Mouse (Mus musculus) stomach, postnatal 0 days (tissue): ENCODE measurements around the gene Ttn. TPM values are rescaled to one million over a fixed set of nuclear protein-coding genes. Genes with fewer than 3 reads are reported as not detected.

Experiments used
- ATAC-seq: fragments of 200-750 bp; cut with Nextera tagmentation; 2 replicates; pipeline ENCODE4 v1.8.0; 2017; ENCODE audit not compliant: low FRiP score, low TSS enrichment
- DNase-seq: peaks from one replicate; pipeline ENCODE4 v3.0.0-alpha.2; 2016; ENCODE audit warnings: low spot score
- H3K27ac ChIP-seq: fragments of 300-500 bp; sonication (generic); replicated peaks from 2 replicates; pipeline ENCODE4 v1.5.1; 2014; ENCODE audit warnings: mild to moderate bottlenecking, control low read depth
- H3K27me3 ChIP-seq: fragments of 300-500 bp; sonication (generic); 2 replicates; pipeline ENCODE4 v1.6.1; 2014; ENCODE audit warnings: low read length; ENCODE audit not compliant: control insufficient read depth, insufficient read depth
- H3K36me3 ChIP-seq: fragments of 300-500 bp; sonication (generic); 2 replicates; pipeline ENCODE4 v1.6.1; 2014; ENCODE audit warnings: low read length, mixed read lengths; ENCODE audit not compliant: control insufficient read depth, insufficient read depth
- H3K4me1 ChIP-seq: fragments of 300-500 bp; sonication (generic); replicated peaks from 2 replicates; pipeline ENCODE4 v1.6.1; 2014; ENCODE audit warnings: antibody characterized with exemption; ENCODE audit not compliant: control insufficient read depth, insufficient read depth
- H3K4me2 ChIP-seq: fragments of 300-500 bp; sonication (generic); replicated peaks from 2 replicates; pipeline ENCODE4 v1.6.1; 2014; ENCODE audit warnings: low read depth, mild to moderate bottlenecking, control low read depth, moderate library complexity
- H3K4me3 ChIP-seq: fragments of 300-500 bp; sonication (generic); 2 replicates; pipeline ENCODE4 v1.5.1; 2014; ENCODE audit warnings: low read depth, low read length, control low read depth
- H3K9ac ChIP-seq: fragments of 300-500 bp; sonication (generic); 2 replicates; pipeline ENCODE4 v1.6.1; 2014; ENCODE audit warnings: mild to moderate bottlenecking, low read length, control low read depth, mixed read lengths
- H3K9me3 ChIP-seq: fragments of 300-500 bp; sonication (generic); 2 replicates; pipeline ENCODE4 v1.6.1; 2016; ENCODE audit warnings: low read length; ENCODE audit not compliant: control insufficient read depth
- CTCF ChIP-seq: IDR thresholded peaks from 2 replicates; pipeline ENCODE4 v1.5.1; 2016; ENCODE audit warnings: antibody characterized with exemption, low read depth, mild to moderate bottlenecking, moderate library complexity
- EP300 ChIP-seq: optimal IDR thresholded peaks from 2 replicates; pipeline ENCODE3; 2016; ENCODE audit warnings: antibody characterized with exemption
- WGBS: fragments of 180-500 bp; shearing (Covaris S2); extraction: QIAGEN DNeasy Blood & Tissue Kit; methylation state at CpG from one replicate; pipeline ENCODE4 v1.1.7; 2014; 5-methylcytosine and 5-hydroxymethylcytosine counted together
- polyA plus RNA-seq: library from polyadenylated mRNA; unstranded; fragments of >200 nt; fragmentation: Nextera tagmentation; extraction: Ambion mirVana; gene quantifications from 2 replicates; pipeline ENCODE4 v1.2.1, GENCODE M21; 2015

Ttn gene
- polyA plus RNA-seq, 1 experiment from 2014 or later = 0.70 TPM

DNA sequence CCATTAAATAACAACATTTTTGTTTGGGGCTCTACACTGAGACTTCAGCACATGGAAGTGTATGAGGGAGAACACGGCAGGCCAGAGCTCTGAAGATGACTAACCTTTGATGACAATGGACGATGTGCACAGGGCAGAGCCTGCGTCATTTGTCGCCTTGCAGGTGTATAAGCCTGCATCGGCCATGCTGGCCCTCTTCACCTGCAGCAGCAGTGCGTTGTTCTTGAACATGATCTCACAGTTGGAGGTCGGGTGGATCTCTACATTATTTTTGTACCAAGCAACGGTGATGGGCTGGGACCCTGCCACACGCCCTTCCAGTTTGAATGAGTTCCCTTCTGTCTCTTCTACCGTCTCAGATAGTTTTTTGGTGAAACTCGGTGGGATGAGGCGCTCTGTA lies 106.8 kb downstream of the Ttn start:
- TF ChIP-seq CTCF (no peak), EP300 (no peak)
- Histone ChIP-seq H3K9ac (no peak overlapping the region), H3K4me2 (no peak overlapping the region), H3K27me3 (no peaks in the 10 kb centered on the region), H3K4me3 (no peak overlapping the region), H3K27ac (no peak overlapping the region), H3K4me1 (no peaks in the 10 kb centered on the region), H3K9me3 (no peaks in the 10 kb centered on the region), H3K36me3 (no peaks in the 10 kb centered on the region)
- ATAC-seq (no peak), DNase-seq (no peak)
- 88% methylated on average over 12 of the region's 12 CpGs for WGBS

DNA sequence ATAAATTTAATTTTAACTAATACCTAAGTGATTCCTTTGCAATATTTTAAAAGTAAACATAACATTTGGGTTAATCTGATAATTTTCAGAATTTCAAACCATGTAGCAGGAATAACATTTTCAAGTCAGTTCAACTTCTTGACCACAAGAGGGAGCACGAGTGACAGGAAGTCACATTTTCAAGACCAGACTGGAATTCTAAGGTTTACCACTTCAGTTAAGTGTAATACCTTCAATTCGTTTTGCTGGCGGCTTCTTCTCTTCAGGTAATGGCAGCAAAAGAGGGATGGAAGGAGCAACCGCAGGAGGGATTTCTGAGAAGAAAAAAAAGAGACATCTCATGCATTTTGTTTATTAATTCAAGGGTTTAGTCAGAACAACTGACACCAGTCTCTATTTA lies 115.4 kb downstream of the Ttn start:
- DNase-seq (no peak), ATAC-seq (no peak)
- Histone ChIP-seq H3K4me2 (no peak overlapping the region), H3K27ac (no peak overlapping the region), H3K4me1 (no peaks in the 10 kb centered on the region), H3K27me3 (no peaks in the 10 kb centered on the region), H3K9ac (no peak overlapping the region), H3K36me3 (no peaks in the 10 kb centered on the region), H3K4me3 (no peak overlapping the region), H3K9me3 (no peaks in the 10 kb centered on the region)
- TF ChIP-seq EP300 (no peak), CTCF (peak; percentile 81)
- WGBS = 25% methylated on average over 4 of the region's 4 CpGs

DNA sequence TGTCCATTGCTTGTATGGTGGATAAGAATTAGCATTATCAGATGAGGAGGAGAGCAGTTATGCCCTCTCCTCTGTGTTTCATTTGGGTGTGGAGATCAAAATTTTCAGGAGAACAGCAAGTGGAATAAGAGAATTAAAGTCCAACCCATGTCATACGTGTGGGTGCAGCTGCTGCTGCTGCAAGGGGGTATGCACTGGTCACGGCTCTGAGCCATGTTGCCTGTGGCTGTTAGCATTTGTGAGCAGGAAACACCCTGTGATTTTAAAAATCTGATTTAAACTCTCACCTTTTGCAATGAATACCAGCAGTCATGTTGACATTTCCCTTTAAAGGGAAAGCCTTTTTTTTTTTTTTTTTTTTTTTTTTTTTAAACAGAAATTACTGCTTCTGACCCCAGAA lies 116.8 kb downstream of the Ttn start:
- Histone ChIP-seq H3K27ac (no peak overlapping the region), H3K4me3 (no peak overlapping the region), H3K27me3 (no peaks in the 10 kb centered on the region), H3K36me3 (no peaks in the 10 kb centered on the region), H3K9ac (no peak overlapping the region), H3K9me3 (no peaks in the 10 kb centered on the region), H3K4me1 (no peaks in the 10 kb centered on the region), H3K4me2 (no peak overlapping the region)
- 81% methylated on average over 2 of the region's 2 CpGs for WGBS
- TF ChIP-seq CTCF (no peak), EP300 (no peak)
- ATAC-seq (no peak), DNase-seq (no peak)

DNA sequence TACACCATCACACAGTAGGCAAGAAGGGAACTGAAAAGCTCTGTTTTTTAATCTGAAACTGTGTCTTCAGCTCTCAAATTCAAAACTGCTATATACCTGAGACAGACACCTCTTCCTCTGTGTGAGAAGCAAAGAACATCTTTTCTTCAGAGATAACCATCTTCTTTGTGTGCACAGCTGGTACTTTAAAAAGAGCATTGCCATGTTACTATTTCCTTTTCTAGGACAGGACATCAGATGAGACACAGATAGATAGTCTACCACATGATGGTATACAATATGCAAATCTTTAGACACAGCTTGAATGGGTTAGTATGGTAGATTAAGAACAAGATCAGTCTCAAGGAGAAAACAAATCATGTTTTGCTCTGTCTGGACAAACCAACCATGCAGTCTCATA lies 121.0 kb downstream of the Ttn start:
- Histone ChIP-seq H3K36me3 (no peaks in the 10 kb centered on the region), H3K27ac (no peak overlapping the region), H3K9ac (no peak overlapping the region), H3K4me2 (no peak overlapping the region), H3K9me3 (no peaks in the 10 kb centered on the region), H3K4me3 (no peak overlapping the region), H3K27me3 (no peaks in the 10 kb centered on the region), H3K4me1 (no peaks in the 10 kb centered on the region)
- DNase-seq = no peak
- no peak for ATAC-seq
- TF ChIP-seq EP300 = no peak
- no peak for TF ChIP-seq CTCF

DNA sequence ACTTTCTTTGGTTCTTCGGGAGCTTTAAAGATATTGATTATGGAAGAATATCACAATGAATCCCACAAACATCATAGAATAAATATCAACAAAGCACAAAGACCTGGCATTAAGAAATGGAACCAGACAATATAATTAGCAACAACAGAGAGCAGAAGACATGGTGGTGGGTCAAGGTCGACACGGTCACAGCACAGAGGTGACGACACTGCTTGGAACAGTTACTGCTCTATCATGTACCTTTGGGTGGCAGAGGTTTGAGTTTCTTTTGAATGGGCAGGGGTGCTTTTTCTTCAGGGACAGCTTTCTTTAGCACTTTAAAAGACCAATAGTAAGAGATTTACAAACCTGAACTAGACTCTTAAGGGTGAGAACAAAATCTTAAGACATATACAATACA lies 132.3 kb downstream of the Ttn start:
- no peak for DNase-seq
- Histone ChIP-seq H3K4me1 (no peaks in the 10 kb centered on the region), H3K4me3 (no peak overlapping the region), H3K4me2 (no peak overlapping the region), H3K9me3 (no peaks in the 10 kb centered on the region), H3K9ac (no peak overlapping the region), H3K27ac (no peak overlapping the region), H3K27me3 (no peaks in the 10 kb centered on the region), H3K36me3 (no peaks in the 10 kb centered on the region)
- ATAC-seq = no peak
- TF ChIP-seq EP300 = no peak
- TF ChIP-seq CTCF = no peak
- 93% methylated on average over 4 of the region's 4 CpGs for WGBS

DNA sequence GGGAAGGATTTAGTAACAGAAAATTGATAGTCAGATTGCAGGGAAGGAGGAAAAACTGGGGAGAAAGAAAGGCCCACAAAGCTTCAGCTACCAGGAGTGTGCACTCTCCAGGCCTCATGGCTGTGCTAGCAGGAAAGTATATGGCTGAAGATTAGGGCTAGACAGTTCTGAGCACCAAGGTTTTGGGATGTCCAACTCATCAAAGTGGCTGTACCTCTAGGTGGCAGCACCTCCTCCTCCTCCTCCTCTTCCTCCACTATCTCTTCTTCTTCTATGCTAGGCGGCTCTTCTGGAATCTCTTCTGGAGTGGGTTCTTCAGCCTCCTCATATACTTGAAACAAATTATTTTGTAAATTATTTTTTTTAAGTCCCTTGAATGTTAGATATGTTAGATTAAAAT lies 139.2 kb downstream of the Ttn start:
- Histone ChIP-seq H3K4me2 (no peak overlapping the region), H3K27me3 (no peaks in the 10 kb centered on the region), H3K9me3 (no peaks in the 10 kb centered on the region), H3K9ac (no peak overlapping the region), H3K36me3 (no peaks in the 10 kb centered on the region), H3K27ac (no peak overlapping the region), H3K4me3 (no peak overlapping the region), H3K4me1 (no peaks in the 10 kb centered on the region)
- ATAC-seq (no peak), DNase-seq (no peak)
- WGBS = 71% methylated on average over 1 of the region's 1 CpGs
- no peak for TF ChIP-seq EP300
- peak; percentile 34; the same call in 1 of the 2 replicates for TF ChIP-seq CTCF

DNA sequence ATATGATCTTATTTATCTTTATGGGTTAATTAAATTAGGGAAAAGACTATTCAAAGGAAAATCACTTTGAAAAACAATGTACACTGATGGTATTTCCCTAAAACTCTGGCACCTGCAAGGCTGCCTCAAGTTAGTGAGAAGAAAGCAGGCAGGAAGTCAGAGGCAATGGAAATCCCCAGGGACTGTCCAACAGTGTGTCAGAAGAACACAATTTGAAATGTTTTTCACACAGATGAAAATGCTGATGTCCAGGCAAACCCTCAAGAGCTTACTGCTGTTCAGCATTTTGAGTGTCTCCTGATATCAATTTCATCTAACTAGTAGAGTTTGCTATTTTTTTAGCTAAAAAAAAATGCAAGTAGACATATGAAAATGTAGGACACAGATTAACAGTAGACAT lies 161.9 kb downstream of the Ttn start:
- TF ChIP-seq CTCF = no peak
- no peak for TF ChIP-seq EP300
- H3K4me2 ChIP-seq = no peak overlapping the region
- H3K36me3 ChIP-seq = no peaks in the 10 kb centered on the region
- H3K27ac ChIP-seq = no peak overlapping the region
- ATAC-seq (no peak), DNase-seq (no peak)
- no peaks in the 10 kb centered on the region for H3K27me3 ChIP-seq
- no peak overlapping the region for H3K4me3 ChIP-seq
- no peaks in the 10 kb centered on the region for H3K9me3 ChIP-seq
- no peak overlapping the region for H3K9ac ChIP-seq
- no peaks in the 10 kb centered on the region for H3K4me1 ChIP-seq
